Mouse (Mus musculus): ENCODE measurements around the gene Dda1.

DNA sequence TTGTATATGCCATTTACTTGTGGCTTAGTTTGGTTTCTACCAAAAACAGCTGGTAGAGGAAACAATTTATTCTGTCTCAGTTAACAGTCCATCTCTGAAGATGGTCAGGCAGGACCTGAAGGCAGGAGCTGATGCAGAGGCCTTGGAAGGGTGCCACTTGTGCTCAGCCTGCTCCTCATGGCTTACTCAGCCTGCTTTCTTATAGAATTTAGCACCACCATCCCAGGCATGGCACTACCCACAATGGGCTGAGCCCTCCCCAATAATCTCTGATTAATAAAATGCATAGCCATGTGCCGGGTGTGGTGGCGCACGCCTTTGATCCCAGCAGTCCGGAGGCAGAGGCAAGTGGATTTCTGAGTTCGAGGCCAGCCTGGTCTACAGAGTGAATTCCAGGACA, 2.8 kb upstream of the Dda1 start:
- TF ChIP-seq POLR2A (IDR thresholded peaks at IDR 0.05; ENCODE audit: borderline replicate concordance, low read depth, low read length) (no peak), CTCF (IDR thresholded peaks at IDR 0.05; ENCODE audit: low read depth, low read length) (no peak)
